Mouse (Mus musculus): ENCODE results near the gene Gpkow.
"Not testable (repeated sequence)": the region's sequence is repeated elsewhere in the genome, so short reads cannot be mapped to it uniquely, and the experiment has no call there.

Gpkow gene

GRCm38 (mm10) chrX:7688321-7688720, 8.6 kb upstream of the Gpkow start:
- no peak for DNase-seq (ENCODE audit: low spot score)

GRCm38 (mm10) chrX:7690486-7690885, 6.4 kb upstream of the Gpkow start:
- no peak for DNase-seq (ENCODE audit: low spot score)

GRCm38 (mm10) chrX:7692862-7693261, 4.1 kb upstream of the Gpkow start:
- peak; percentile 56 for DNase-seq (ENCODE audit: low spot score)

GRCm38 (mm10) chrX:7696520-7696919, 411 bp upstream of the Gpkow start:
- DNase-seq (ENCODE audit: low spot score), result no peak

GRCm38 (mm10) chrX:7713764-7714134, 16.8 kb downstream of the Gpkow start:
- DNase-seq (ENCODE audit: low spot score), result not testable (repeated sequence)

- peak; percentile 93 for DNase-seq (ENCODE audit: low spot score)
Observed at GRCm38 (mm10) chrX:7714135-7714899, 17.4 kb downstream of the Gpkow start, which contains the start of gene Wdr45. TSS of gene Wdr45 (plus strand) at chrX:7714333.

DNA sequence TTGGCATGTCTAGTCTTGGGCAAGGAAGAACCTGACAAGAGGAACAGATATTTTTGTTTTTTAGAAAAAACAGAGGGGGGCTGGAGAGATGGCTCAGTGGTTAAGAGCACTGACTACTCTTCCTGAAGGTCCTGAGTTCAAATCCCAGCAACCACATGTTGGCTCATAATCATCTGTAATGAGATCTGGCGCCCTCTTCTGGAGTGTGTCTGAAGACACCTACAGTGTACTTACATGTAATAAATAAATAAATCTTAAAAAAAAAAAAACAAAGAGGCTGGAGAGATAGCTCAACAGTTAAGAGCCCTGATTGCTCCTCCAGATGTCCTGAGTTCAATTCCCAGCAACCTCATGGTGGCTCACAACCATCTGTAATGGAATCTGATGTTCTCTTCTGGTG, 19.1 kb downstream of the Gpkow start:
- DNase-seq (ENCODE audit: low spot score), result not testable (repeated sequence)

- peak; percentile 83 for DNase-seq (ENCODE audit: low spot score)
Observed at GRCm38 (mm10) chrX:7721514-7722281, 24.8 kb downstream of the Gpkow start, which contains the start of gene Gm45208. TSS of gene Gm45208 (plus strand) at chrX:7722245.

- DNase-seq (ENCODE audit: low spot score), result no peak
Observed at GRCm38 (mm10) chrX:7722282-7722611, 25.3 kb downstream of the Gpkow start.

DNA sequence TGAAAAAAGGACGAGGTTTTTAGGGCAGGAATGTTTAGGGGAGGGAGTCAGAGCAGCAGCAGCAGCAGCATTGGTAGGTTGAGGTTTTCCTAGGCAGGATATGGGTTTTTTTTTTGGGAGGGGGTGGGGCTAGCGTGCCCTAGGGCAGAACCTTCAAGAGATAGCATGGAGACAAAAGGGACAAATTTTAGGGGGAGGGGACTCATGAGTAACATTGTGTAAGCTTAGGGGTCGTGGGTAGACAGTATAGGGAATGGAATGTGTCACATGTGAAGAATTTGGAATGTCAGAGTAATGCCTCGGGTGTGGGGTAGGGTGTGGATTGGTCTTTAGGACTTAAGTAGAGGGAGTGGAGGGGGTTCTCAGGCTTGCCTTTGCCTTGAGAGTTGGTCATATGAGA, 25.8 kb downstream of the Gpkow start:
- DNase-seq (ENCODE audit: low spot score), result no peak

DNA sequence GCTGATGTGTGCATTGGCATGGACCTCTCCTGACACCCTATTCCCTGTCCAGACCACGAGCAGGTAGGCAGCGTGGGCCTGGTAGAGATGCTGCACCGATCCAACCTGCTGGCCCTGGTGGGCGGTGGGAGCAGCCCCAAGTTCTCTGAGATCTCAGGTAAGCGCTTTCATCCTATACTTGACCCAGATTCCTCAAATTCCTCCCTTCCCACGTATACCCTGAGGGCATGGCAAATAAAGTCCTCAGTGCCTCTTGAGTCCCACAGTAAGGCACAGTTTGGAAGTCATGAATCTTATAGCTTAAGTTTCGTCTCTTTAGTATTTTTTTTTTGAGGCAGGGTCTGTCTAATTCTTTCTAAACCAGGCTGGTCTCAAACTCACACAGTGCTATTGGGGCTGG, 27.2 kb downstream of the Gpkow start:
- no peak for DNase-seq (ENCODE audit: low spot score)

GRCm38 (mm10) chrX:7725841-7726240, 28.9 kb downstream of the Gpkow start:
- no peak for DNase-seq (ENCODE audit: low spot score)

DNA sequence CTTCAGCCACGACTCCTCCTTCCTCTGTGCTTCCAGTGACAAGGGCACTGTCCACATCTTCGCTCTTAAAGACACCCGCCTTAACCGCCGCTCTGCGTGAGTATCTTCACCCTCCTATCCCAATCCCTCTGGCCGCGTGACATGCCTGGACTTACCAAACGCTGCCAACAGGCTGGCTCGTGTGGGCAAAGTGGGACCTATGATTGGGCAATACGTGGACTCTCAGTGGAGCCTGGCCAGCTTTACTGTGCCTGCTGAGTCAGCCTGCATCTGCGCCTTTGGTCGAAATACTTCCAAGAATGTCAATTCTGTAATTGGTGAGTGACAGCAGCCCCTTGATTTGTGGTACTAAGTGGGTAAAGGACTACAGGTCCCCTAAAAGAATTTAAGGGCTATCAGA, 30.2 kb downstream of the Gpkow start:
- no peak for DNase-seq (ENCODE audit: low spot score)

- DNase-seq (ENCODE audit: low spot score), result peak; percentile 83
Observed at GRCm38 (mm10) chrX:7728215-7728921, 31.4 kb downstream of the Gpkow start, which contains the start of gene Praf2. TSS of gene Praf2 (plus strand) at chrX:7728439.

GRCm38 (mm10) chrX:7728922-7729265, 32.0 kb downstream of the Gpkow start:
- no peak for DNase-seq (ENCODE audit: low spot score)

- DNase-seq (ENCODE audit: low spot score), result peak; percentile 66
Observed at GRCm38 (mm10) chrX:7733571-7734156, 36.7 kb downstream of the Gpkow start.

GRCm38 (mm10) chrX:7739336-7740081, 42.6 kb downstream of the Gpkow start:
- no peak for DNase-seq (ENCODE audit: low spot score)

DNA sequence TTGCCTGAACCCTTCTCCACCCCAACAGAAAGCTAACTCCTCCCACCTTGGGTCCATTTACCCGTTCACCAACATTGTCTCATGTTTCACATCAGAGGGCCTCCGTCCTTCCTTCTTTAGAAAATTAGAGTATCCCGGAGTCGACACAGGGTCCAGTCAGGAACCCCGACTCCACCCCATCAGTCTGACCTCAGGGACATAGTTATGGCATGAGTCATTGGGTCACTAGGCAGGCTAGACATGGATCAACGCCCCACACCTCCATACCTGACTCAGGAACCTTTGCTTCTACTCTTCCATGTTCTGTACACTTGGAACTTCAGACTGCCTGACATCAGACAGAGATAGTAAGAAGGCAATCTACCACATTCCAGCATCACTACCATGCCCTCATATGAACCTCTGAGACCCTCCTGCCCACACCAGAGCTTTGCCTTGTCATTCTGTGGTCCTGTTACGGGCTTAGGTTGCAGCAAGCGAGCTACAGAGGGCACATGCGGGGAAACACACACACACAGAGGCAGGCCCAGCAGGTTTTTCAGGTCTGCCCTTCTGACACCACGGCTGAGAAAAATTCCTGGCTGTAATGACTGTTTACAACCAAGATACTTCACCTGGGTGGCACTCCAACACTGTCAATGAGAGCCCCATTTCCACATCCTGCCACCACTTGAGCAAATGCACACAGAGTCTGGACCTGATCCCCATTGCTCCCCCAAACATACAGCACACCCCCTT, 43.3 kb downstream of the Gpkow start:
- DNase-seq (ENCODE audit: low spot score), result no peak

GRCm38 (mm10) chrX:7741103-7741502, 44.2 kb downstream of the Gpkow start:
- DNase-seq (ENCODE audit: low spot score), result no peak

GRCm38 (mm10) chrX:7743470-7743869, 46.5 kb downstream of the Gpkow start:
- no peak for DNase-seq (ENCODE audit: low spot score)

DNA sequence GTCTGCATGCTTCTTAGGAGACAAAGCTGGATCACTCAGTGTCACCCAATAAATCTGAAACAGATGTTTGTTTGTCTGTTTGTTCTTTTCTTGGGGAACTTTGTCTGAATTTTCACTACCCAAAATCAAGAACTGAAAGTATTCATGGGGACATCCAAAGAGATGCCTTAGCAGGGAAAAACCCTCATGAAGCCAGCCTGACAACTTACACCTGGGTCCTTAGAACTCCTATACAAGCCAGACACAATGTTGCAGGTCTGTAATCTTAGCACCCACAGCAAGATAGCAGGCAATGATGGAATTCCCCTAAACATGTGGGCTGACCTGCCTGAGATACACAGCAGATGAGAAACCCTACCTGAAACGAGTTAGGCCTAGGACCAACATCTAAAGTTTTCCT, 48.0 kb downstream of the Gpkow start:
- no peak for DNase-seq (ENCODE audit: low spot score)

Measured in retina, embryonic 14.5 days (tissue).